Mouse (Mus musculus): Measurements from ENCODE around the gene Maml3.

DNA sequence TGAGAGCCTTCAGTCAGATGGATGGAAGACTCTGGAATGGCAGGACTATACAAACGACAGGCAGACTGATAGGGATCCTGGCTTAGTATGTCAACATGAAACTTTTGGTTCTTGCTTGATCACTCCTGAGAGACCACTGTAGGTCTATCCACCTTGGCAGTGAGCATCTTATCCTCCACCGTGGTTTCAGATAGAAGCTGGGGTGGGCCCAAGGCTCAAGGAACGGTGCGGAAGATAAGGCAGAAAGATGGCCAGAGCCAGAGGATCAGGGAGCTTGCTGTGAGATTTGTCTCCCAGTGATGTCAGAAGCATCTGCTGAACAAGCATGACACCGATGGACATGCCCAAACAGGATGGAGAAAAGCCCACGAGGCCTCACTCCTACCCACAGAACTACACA, 362.5 kb downstream of the Maml3 start:
- TF ChIP-seq USF1 (IDR thresholded peaks at IDR 0.05; ENCODE audit: low read depth) (no peak), POLR2AphosphoS2 (IDR thresholded peaks at IDR 0.05; ENCODE audit: insufficient read length, low read depth) (no peak), MAX (IDR thresholded peaks at IDR 0.05; ENCODE audit: low read depth) (no peak), POLR2A (IDR thresholded peaks at IDR 0.05; ENCODE audit: insufficient read length, low read depth) (no peak), TCF12 (IDR thresholded peaks at IDR 0.05; ENCODE audit: insufficient read depth, poor library complexity, severe bottlenecking) (no peak)

Measured in myocyte (in vitro differentiated cells).